Mouse (Mus musculus): ENCODE measurements around the gene Rai14. TPM values are rescaled to one million over a fixed set of nuclear protein-coding genes. Genes with fewer than 3 reads are reported as not detected.

Rai14 gene
- polyA plus RNA-seq, 1 experiment from 2014 or later: 10.9 TPM

DNA sequence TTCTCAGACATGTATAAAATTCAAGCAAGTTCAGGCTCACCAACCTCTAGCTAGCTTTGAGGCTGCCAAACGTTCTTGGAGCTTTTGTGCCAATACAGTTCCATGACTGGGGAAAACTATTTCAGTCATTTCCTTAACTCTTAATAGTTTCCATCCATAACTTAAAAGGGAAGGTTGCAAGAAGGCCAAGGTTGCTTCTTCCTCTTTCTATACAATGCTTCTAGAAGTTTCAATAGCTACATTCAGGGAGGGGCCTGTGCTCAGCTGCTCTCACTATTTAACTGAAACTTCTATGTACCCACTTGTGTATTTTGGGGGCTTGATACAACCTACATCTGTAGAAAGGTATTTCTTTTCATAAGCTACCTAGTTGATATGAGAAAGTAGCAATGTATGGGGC is 24.9 kb upstream of the Rai14 start:
- Histone ChIP-seq H3K4me2 (no peak overlapping the region), H3K9me3 (no peaks in the 10 kb centered on the region), H3K4me1 (replicated peaks) (no peaks in the 10 kb centered on the region), H3K4me3 (no peak overlapping the region), H3K9ac (no peak overlapping the region), H3K27me3 (no peaks in the 10 kb centered on the region), H3K27ac (replicated peaks) (no peak overlapping the region), H3K36me3 (no peaks in the 10 kb centered on the region)
- 68% methylated on average over 1 of the region's 1 CpGs for WGBS
- ATAC-seq (ENCODE audit: low FRiP score, low read depth): no peak

- Histone ChIP-seq H3K9ac (no peak overlapping the region), H3K9me3 (no peaks in the 10 kb centered on the region), H3K36me3 (no peaks in the 10 kb centered on the region), H3K4me1 (replicated peaks) (no peaks in the 10 kb centered on the region), H3K4me3 (no peak overlapping the region), H3K27me3 (no peaks in the 10 kb centered on the region), H3K4me2 (no peak overlapping the region), H3K27ac (replicated peaks) (no peak overlapping the region)
- no peak for ATAC-seq (ENCODE audit: low FRiP score, low read depth)
- 81% methylated on average over 6 of the region's 6 CpGs for WGBS
Measured at GRCm38 (mm10) chr15:10738354-10739142, 24.1 kb upstream of the Rai14 start.

- Histone ChIP-seq H3K9ac (no peak overlapping the region), H3K36me3 (no peaks in the 10 kb centered on the region), H3K4me1 (replicated peaks) (no peaks in the 10 kb centered on the region), H3K27ac (replicated peaks) (no peak overlapping the region), H3K4me3 (no peak overlapping the region), H3K27me3 (no peaks in the 10 kb centered on the region), H3K9me3 (no peaks in the 10 kb centered on the region), H3K4me2 (no peak overlapping the region)
- ATAC-seq (ENCODE audit: low FRiP score, low read depth): no peak
- 85% methylated on average over 4 of the region's 4 CpGs for WGBS
Measured at GRCm38 (mm10) chr15:10735948-10736347, 21.5 kb upstream of the Rai14 start.

GRCm38 (mm10) chr15:10735216-10735615 is 20.8 kb upstream of the Rai14 start:
- WGBS: 87% methylated on average over 8 of the region's 8 CpGs
- Histone ChIP-seq H3K27ac (replicated peaks) (no peak overlapping the region), H3K27me3 (no peaks in the 10 kb centered on the region), H3K36me3 (no peaks in the 10 kb centered on the region), H3K4me1 (replicated peaks) (no peaks in the 10 kb centered on the region), H3K4me3 (no peak overlapping the region), H3K4me2 (no peak overlapping the region), H3K9me3 (no peaks in the 10 kb centered on the region), H3K9ac (no peak overlapping the region)
- no peak for ATAC-seq (ENCODE audit: low FRiP score, low read depth)

- Histone ChIP-seq H3K4me1 (replicated peaks) (no peaks in the 10 kb centered on the region), H3K36me3 (no peaks in the 10 kb centered on the region), H3K27me3 (no peaks in the 10 kb centered on the region), H3K9ac (no peak overlapping the region), H3K4me2 (no peak overlapping the region), H3K27ac (replicated peaks) (no peak overlapping the region), H3K4me3 (no peak overlapping the region), H3K9me3 (no peaks in the 10 kb centered on the region)
- WGBS: 78% methylated on average over 3 of the region's 3 CpGs
- no peak for ATAC-seq (ENCODE audit: low FRiP score, low read depth)
Measured at GRCm38 (mm10) chr15:10731398-10731797, 17.0 kb upstream of the Rai14 start.

GRCm38 (mm10) chr15:10726272-10726671 is 11.8 kb upstream of the Rai14 start:
- no peak for ATAC-seq (ENCODE audit: low FRiP score, low read depth)
- H3K27ac ChIP-seq (replicated peaks): no peak overlapping the region
- 83% methylated on average over 3 of the region's 3 CpGs for WGBS
- H3K4me1 ChIP-seq (replicated peaks): peaks cover 5% of the 10 kb centered on the region
- no peak overlapping the region for H3K9ac ChIP-seq
- no peak overlapping the region for H3K4me3 ChIP-seq
- H3K36me3 ChIP-seq: no peaks in the 10 kb centered on the region
- H3K27me3 ChIP-seq: no peaks in the 10 kb centered on the region
- H3K9me3 ChIP-seq: no peaks in the 10 kb centered on the region
- H3K4me2 ChIP-seq: no peak overlapping the region

DNA sequence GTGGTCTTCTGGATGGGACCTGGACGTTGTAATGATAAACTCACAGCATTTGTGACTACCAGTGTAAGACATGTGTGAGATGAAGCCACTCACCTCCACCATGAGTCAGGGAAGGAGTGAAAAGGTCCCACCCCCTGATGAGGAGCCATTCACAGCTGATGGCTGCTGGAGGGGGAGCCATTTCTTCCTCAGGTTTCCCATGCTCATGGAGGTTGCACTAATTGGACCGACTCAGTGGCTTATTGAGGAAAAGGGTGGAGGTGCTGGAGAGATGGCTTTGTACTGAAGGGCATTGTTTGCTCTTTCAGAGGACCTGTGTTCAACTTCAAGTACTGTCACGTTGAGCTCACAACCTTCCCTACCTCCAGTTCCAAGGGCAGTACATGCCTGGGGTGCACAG is 10.4 kb upstream of the Rai14 start:
- Histone ChIP-seq H3K27ac (replicated peaks) (no peak overlapping the region), H3K9me3 (no peaks in the 10 kb centered on the region), H3K4me3 (no peak overlapping the region), H3K27me3 (no peaks in the 10 kb centered on the region), H3K36me3 (no peaks in the 10 kb centered on the region), H3K4me2 (no peak overlapping the region), H3K4me1 (replicated peaks) (peaks cover 5% of the 10 kb centered on the region), H3K9ac (no peak overlapping the region)
- 90% methylated on average over 3 of the region's 3 CpGs for WGBS
- ATAC-seq (ENCODE audit: low FRiP score, low read depth): no peak

DNA sequence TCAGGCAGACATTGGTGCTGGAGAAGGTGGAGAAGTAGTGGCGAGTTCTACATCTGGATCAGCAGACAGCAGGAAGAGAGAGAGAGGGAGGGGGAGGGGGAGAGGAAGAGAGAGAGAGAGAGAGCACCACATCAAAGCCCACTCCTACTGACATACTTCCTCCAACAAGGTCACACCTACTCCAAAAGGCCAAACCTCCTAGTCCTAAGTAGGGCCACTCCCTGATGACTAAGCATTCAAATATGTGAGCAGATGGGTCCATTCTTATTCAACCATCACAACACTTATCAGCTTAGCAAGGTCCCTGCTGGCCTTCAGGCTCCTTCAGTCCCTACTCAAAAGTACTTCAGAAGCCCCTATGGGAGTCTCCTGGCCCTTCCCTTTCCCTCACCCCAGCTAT is 9.1 kb upstream of the Rai14 start:
- no peak overlapping the region for H3K4me2 ChIP-seq
- 69% methylated on average over 1 of the region's 1 CpGs for WGBS
- peaks cover 5% of the 10 kb centered on the region for H3K4me1 ChIP-seq (replicated peaks)
- no peak overlapping the region for H3K27ac ChIP-seq (replicated peaks)
- no peak overlapping the region for H3K9ac ChIP-seq
- H3K36me3 ChIP-seq: no peaks in the 10 kb centered on the region
- no peak for ATAC-seq (ENCODE audit: low FRiP score, low read depth)
- no peaks in the 10 kb centered on the region for H3K9me3 ChIP-seq
- no peaks in the 10 kb centered on the region for H3K27me3 ChIP-seq
- H3K4me3 ChIP-seq: no peak overlapping the region

DNA sequence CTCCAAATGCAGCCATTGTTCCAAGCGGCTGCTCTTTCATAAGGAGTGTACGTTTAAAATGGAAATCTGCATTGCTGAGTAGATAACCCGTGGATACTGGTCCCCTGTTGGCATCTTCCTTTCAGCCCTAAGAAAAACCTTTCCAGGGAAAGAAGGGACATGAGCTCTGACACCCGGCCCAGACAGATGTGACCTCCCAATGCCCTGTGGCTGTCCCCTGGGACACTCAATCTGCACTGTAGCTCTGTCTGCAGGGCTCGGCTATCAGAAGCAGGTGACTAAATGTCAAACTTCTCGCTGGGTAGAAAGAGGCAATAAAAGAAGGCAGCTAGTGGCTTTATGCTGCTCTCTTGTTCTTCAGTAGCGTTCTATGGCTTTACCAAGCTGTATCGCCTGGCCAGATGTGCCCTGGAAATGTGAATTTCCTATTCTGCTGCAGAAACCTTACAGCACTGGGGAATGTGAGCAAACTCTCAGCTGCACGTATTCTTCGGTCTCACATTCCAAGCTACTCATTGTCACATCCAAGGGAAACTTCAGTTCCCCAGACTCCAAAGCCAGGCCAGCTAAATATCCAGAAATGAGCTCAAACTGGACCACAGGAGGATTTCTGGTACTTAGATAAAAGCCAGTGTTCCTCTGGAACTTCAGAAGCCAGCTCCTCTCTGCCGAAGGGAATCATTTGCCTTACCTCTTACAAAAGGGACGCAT is 8.4 kb upstream of the Rai14 start:
- Histone ChIP-seq H3K4me2 (no peak overlapping the region), H3K9me3 (no peaks in the 10 kb centered on the region), H3K9ac (no peak overlapping the region), H3K36me3 (no peaks in the 10 kb centered on the region), H3K4me1 (replicated peaks) (peaks cover 5% of the 10 kb centered on the region), H3K4me3 (no peak overlapping the region), H3K27ac (replicated peaks) (no peak overlapping the region), H3K27me3 (no peaks in the 10 kb centered on the region)
- 17% methylated on average over 12 of the region's 12 CpGs for WGBS
- ATAC-seq (ENCODE audit: low FRiP score, low read depth): no peak

DNA sequence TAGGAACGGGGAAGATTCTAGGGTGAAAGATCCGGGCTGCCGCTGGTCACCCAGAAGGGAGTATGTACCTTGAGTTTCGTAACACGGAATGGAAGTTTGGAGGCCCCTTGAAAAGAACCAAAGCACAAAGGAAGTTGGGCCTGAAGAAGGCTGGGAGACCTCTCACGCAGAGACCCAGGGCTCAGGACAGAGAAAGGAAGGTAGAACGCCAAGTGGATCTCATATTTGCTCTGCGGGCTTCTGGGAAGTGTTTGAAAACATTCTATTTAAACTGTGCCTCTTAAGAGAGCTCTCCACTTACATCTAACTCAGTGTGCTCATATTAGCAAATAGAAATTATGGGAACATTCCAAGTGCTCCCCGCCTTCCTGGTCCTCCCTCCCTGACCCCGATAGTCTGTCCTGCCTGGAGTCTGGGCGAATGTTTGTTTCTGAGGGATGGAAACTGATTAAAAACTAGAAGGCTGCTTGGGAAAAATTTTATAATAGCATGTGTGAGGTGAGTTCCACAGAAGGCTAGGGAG is 6.9 kb upstream of the Rai14 start:
- Histone ChIP-seq H3K4me2 (no peak overlapping the region), H3K9me3 (no peaks in the 10 kb centered on the region), H3K4me1 (replicated peaks) (peaks cover 5% of the 10 kb centered on the region), H3K27ac (replicated peaks) (no peak overlapping the region), H3K36me3 (no peaks in the 10 kb centered on the region), H3K4me3 (no peak overlapping the region), H3K9ac (no peak overlapping the region), H3K27me3 (no peaks in the 10 kb centered on the region)
- 89% methylated on average over 11 of the region's 11 CpGs for WGBS
- no peak for ATAC-seq (ENCODE audit: low FRiP score, low read depth)

DNA sequence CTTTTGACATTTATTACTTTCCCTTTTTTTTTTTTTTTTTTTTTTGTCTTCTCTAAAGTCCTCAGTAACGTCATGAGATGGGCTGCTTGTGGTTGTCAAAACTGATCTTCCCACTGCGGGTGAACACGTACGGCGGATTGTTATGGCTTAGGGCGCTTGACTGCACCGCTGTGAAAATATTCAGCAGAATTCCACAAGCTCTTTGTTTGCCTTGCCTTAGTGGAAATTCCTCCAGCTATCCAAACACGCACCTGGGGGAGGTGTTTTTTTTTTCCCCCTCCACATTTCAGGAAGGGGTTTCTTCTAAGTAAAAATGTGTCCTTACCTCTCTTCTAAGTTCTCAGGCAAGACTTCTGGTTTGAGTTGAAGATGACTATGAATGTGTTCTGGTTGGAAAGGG is 6.2 kb upstream of the Rai14 start:
- 83% methylated on average over 8 of the region's 8 CpGs for WGBS
- Histone ChIP-seq H3K27ac (replicated peaks) (no peak overlapping the region), H3K36me3 (no peaks in the 10 kb centered on the region), H3K9ac (no peak overlapping the region), H3K4me1 (replicated peaks) (peaks cover 5% of the 10 kb centered on the region), H3K4me3 (no peak overlapping the region), H3K9me3 (no peaks in the 10 kb centered on the region), H3K27me3 (no peaks in the 10 kb centered on the region), H3K4me2 (no peak overlapping the region)
- ATAC-seq (ENCODE audit: low FRiP score, low read depth): no peak

GRCm38 (mm10) chr15:10720188-10720587 is 5.8 kb upstream of the Rai14 start:
- Histone ChIP-seq H3K9ac (no peak overlapping the region), H3K27ac (replicated peaks) (no peak overlapping the region), H3K36me3 (no peaks in the 10 kb centered on the region), H3K4me2 (no peak overlapping the region), H3K4me1 (replicated peaks) (peaks cover 8% of the 10 kb centered on the region), H3K27me3 (no peaks in the 10 kb centered on the region), H3K9me3 (no peaks in the 10 kb centered on the region), H3K4me3 (no peak overlapping the region)
- WGBS: 93% methylated on average over 11 of the region's 11 CpGs
- ATAC-seq (ENCODE audit: low FRiP score, low read depth): no peak
